Mouse (Mus musculus) urinary bladder, postnatal 25 days (tissue): ENCODE measurements around the gene Mob1b.
"Not testable (repeated sequence)": the region's sequence is repeated elsewhere in the genome, so short reads cannot be mapped to it uniquely, and the experiment has no call there.

ENCODE experiments used
- DNase-seq: peaks from one replicate; pipeline ENCODE4 v3.0.0; 2022; ENCODE audit warnings: low spot score

Mob1b gene

DNA sequence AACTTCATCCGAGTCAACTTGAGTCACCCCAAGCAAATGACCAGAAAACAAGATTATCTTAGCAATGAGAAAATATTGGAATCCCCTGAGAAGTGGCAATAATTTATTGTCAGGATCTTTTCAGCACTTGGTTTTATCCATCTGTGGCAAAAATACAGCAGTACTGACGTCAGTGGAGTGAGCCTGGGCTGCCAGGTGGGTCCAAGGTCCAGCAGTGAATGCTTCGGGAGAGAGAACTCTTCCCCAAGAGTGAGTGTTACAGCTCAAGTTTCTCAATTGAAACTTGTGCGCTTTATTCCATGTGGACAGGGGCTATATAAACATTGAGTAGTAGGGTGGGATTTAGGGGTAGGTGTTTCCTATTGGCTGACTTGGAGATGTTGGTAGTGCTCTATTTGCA lies 18.6 kb upstream of the Mob1b start:
- no peak for DNase-seq

- DNase-seq = no peak
These were observed 17.1 kb upstream of the Mob1b start for GRCm38 (mm10) chr5:88703551-88703950.

DNA sequence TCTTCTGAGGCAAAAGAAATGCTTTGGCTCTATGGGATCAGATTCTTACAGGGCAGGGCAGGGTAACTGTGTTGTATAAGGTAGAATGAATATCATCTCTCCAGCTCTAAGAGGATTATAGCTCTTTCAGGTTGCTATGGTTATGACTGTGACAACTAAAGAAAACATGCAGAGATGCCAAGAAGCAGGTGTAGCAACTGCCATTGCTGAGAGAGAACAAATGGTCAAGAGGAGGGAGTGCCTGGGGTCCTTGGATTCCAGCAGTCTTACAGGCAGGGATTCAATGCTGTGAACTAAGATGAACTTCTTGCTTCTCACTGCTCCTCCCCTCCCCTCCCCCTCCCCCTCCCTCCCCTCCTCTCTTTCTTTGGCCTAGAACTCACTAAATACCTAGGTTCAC lies 9.5 kb upstream of the Mob1b start:
- no peak for DNase-seq

DNA sequence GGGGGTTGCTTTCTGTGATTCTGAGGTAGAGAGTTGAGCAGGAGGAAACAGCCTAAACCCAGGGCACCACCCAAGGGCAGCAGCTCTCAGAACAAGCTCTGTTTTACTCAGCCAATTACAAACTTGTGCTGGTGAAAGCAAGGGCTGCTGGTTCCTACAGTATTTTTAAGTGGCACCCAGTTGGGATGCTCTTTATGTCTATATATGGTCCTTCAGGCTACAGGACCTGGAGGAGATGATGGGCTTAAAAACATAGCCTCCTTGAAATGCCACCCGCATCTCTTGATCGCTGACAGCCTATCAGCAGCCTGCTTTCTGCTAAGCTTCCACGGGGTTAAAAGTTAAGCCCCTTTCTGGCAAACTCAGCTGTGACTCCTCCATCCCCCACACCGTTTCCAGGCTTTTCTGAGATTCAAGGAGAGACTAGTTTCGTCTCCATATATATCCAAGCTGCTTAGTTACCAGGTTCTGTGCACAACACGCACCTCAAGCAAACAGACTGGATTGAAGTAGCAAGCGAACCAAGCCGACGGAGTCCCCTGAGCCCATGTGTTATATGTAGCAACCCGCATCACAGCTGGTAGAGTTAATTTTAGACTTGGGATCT lies 8.9 kb upstream of the Mob1b start:
- no peak for DNase-seq

- no peak for DNase-seq
These were observed 8.3 kb upstream of the Mob1b start for GRCm38 (mm10) chr5:88712328-88712727.

GRCm38 (mm10) chr5:88716983-88717382 lies 3.7 kb upstream of the Mob1b start:
- DNase-seq = no peak

DNA sequence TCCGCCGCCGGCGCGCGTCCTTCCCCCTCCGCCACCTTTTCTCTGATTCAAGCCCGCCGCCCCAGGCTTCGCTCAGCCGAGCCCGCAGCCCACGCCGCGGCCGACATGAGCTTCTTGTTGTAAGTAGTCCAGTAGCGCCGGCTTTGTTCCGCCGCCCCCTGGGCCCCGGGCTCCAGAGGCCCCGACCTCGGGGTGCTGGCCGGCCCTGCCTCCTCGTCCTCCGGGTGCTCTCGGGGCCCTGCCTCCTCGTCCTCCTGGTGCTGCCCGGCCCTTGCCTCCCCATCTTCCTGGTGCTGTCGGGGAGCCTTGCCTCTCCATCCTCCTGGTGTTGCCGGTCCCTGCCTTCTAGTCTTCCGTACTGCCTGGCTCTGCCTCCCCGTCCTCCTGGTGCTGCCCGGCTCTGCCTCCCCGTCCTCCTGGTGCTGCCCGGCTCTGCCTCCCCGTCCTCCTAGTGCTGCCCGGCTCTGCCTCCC lies 384 bp downstream of the Mob1b start:
- DNase-seq = no peak

DNA sequence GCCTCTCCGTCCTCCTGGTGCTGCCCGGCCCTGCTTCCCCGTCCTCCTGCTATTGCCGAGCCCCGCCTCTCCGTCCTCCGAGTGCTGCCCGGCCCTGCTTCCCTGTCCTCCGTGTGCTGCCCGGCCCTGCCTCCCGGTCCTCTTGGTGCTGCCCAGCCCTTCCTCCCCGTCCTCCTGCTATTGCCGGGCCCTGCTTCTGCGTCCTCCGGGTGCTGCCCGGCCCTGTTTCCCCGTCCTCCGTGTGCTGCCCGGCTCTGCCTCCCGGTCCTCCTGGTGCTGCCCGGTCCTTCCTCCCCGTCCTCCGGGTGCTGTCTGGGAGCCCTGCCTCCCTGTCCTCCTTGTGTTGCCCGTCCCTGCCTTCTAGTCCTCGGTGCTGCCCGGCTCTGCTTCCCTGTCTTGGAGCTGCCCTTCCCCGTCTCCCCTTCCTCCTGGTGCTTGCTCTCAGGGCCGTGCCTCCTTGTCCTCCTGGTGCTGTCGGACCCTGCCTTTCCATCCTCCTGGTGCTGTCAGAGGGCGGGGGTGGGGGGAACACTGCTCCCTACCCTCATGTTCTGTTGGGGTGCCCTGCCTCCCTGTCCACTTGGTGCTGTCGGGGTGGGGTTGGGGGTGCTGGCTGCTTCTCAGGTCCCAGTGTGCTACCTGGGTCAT lies 1.0 kb downstream of the Mob1b start:
- peak; percentile 10 for DNase-seq

GRCm38 (mm10) chr5:88722213-88722600 lies 1.6 kb downstream of the Mob1b start:
- DNase-seq = no peak

- no peak for DNase-seq
These were observed 3.4 kb downstream of the Mob1b start for GRCm38 (mm10) chr5:88724030-88724429.

DNA sequence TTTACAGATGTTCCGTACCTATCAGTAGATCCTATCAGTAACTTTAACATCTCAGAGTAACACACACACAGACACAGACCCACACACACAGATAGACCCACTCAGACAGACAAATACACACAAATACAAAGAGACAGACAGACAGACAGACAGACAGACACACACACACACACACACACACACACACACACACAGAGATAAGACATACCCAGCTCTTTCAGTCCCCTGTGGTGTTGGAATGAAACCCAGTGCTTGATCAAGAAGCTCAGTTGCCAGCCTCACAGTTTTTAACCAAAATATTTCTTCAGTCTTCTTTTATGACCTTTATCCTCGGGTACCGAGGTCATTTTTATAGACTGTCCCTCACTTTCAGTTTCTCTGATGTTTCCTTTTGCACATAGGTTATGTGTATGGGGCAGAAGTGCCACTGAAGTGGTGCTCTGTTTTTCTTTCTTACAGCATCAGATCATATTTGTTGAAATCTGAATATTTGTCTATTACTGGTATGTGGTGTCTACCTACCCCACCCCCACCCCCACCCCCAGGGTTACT lies 7.0 kb downstream of the Mob1b start:
- no peak for DNase-seq

DNA sequence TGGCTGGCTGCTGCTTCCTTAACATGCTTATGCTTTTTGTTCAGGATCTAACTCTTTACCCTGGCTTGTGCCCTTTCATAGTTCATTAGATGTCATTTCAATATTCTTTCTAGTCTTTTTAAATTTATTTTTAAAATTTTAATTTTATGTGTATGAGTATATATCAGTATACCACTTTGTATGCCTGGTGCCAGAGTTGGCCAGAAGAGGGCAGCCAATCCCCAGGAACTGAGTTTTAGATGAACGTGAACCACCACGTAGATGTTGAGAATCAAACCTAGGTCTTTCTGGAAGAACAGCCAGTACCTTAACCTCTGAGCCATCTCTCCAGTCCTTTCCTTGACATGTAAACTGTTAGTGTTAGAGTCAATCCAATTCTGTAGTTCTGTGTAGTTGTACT lies 14.1 kb downstream of the Mob1b start:
- DNase-seq = no peak

DNA sequence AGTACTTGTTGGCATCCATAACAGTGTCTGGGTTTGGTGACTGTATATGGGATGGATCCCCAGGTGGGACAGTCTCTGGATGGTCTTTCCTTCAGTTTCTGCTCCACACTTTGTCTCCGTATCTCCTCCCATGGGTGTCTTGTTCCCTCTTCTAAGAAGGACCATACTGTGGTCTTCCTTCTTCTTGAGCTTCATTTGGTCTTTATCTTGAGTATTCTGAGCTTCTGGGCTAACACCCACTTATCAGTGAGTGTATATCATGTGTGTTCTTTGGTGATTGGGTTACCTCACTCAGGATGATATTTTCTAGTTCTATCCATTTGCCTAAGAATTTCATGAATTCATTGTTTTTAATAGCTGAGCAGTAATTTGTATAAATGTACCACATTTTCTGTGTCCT lies 20.4 kb downstream of the Mob1b start:
- DNase-seq = not testable (repeated sequence)

DNA sequence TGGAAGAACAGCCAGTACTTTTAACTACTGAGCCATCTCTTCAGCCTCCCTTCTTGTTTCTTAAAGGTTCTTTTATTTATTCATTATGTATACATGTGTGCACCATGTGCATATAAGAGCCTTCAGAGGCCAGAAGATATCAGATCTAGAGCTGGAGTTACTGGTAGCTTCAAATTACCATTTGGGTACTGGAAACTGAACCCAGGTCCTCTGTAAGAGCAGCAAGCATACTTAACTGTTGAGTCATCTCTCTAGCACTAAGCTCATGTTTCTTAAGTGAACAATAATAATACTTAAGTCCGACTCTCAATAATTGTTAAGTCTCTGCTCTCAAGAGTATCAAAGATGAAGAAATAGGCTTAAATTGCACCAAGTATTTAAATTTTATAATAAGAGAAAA lies 27.1 kb downstream of the Mob1b start:
- no peak for DNase-seq

GRCm38 (mm10) chr5:88753199-88753598 lies 32.5 kb downstream of the Mob1b start:
- DNase-seq = no peak

- no peak for DNase-seq
These were observed 42.0 kb downstream of the Mob1b start for GRCm38 (mm10) chr5:88762611-88763010.

- peak; percentile 99 for DNase-seq
These were observed 43.9 kb downstream of the Mob1b start for GRCm38 (mm10) chr5:88764430-88764986.

DNA sequence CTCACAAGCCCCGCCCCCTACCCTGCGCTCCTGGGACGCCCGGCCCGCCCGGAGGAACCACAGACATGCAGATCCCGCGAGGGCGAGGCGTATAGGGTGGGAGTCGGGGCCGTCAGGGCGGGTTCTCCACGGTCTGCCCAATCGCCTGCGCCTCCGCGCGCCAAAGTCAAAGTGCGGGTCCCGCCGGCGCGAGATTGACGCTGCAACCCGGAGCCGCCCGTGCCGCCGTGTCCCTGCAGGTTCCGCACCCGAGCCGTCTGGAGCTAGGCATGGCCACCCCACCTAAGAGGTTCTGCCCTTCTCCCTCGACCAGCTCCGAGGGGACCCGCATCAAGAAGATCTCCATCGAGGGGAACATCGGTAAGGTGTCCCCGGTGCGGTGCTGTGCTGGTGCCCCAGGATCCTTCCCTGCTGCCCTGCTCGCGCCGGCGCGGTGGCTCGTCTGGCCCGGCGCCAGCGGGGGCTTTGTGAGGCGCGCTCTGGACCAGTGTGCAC lies 44.4 kb downstream of the Mob1b start, which contains the start of gene Dck:
TSS of gene Dck (plus strand) at position 10 of the 495 bp plus-strand sequence.
- DNase-seq = no peak

DNA sequence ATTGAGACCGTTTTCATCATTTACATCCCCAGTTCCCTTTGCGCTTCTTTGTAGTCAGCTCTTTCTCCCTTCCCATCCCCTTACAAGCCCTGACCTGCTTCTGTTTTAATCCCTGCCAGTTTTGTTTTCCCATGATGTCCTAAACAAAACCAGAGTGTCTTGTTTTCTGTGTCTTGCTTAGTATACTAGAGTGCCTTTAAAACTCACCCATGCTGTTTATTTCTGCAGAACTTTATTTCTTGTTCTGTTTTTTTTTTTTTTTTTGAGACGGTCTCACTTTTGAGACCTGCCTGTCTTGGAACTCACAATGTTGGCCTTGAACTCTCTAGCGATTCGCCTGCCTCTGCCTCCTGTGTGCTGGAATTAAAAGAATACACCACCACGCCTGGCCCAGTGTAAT lies 44.9 kb downstream of the Mob1b start:
- no peak for DNase-seq

DNA sequence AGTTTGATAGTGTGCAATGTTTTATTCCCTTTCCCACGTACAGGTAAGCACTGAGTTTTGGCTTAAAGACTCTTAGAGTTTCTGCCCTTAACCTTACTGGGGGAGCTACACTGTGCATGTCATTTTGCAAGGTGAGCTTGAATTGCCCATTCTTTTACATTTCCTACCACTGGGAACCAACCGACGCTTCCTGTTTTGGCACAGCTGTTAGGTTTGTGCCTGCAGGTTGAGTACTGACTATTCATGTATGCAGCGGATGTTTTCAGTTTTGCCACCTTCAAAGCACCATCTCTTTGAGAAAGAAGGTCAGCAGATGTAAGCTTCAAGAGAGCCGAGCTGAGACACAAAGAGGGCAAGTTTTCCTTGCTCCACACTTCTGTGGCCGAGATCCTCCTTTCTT lies 45.5 kb downstream of the Mob1b start:
- DNase-seq = no peak

DNA sequence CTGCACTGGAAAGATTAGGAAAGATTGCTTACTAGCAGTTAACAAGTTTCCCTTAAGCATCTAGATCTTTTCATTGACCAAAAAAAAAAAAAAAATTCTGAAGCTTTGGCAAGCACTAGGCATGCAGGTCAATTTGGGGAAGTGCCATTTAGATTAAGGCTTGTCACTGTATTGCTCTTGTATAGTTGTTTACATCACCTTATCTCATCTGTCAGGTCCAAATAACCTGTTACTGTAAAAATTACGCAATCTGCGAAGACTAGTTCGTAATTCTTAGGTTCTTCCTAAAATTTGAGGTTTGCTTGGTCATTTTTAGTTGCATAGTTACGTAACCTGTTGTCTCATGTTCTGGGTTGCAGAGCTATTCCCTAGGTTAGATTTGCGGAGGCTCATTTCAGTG lies 46.2 kb downstream of the Mob1b start:
- no peak for DNase-seq

DNA sequence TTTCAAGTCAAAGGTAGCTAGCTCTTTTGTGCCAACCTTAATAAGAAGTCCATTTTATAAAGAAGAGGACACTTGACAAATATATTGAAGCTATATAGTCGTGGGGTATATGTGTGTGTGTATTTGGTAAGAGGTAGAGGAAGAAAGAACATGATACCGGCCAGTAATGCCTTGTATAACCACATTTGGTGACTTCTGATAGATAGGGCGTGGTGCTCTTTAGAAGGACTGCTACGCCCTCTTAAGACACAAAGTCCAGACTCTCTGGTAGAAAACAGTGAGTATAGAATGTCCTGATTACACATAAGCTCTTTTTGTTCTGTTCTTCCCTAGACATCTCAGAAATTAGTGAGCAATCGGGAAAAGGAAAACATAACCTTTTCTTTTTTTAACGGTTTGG lies 47.5 kb downstream of the Mob1b start:
- no peak for DNase-seq

- no peak for DNase-seq
These were observed 61.6 kb downstream of the Mob1b start for GRCm38 (mm10) chr5:88782072-88782765.
